Mouse (Mus musculus) heart, embryonic 15.5 days (tissue): ENCODE results near the gene Grk6. TPM values are rescaled to one million over a fixed set of nuclear protein-coding genes. Genes with fewer than 3 reads are reported as not detected.
A peak's percentile ranks its signal among the peaks of the same experiment; 100 is the strongest.

Experiments used
- ATAC-seq: fragments of 200-750 bp; cut with Nextera tagmentation; replicated peaks from 2 replicates; pipeline ENCODE4 v1.8.0; 2017; ENCODE audit warnings: low read depth, moderate TSS enrichment; ENCODE audit not compliant: insufficient number of reproducible peaks, insufficient read depth, low FRiP score
- H3K27ac ChIP-seq: fragments of 300-500 bp; sonication (generic); 2 replicates; pipeline ENCODE4 v1.5.1; 2015; ENCODE audit warnings: mild to moderate bottlenecking, inconsistent platforms
- H3K27me3 ChIP-seq: fragments of 300-500 bp; sonication (generic); 2 replicates; pipeline ENCODE4 v1.6.1; 2015; ENCODE audit warnings: inconsistent platforms
- H3K36me3 ChIP-seq: fragments of 300-500 bp; sonication (generic); 2 replicates; pipeline ENCODE4 v1.6.1; 2015; ENCODE audit warnings: mild to moderate bottlenecking, inconsistent platforms
- H3K4me1 ChIP-seq: fragments of 300-500 bp; sonication (generic); replicated peaks from 2 replicates; pipeline ENCODE4 v1.6.1; 2015; ENCODE audit warnings: inconsistent platforms
- H3K4me2 ChIP-seq: fragments of 300-500 bp; sonication (generic); 2 replicates; pipeline ENCODE4 v1.6.1; 2015; ENCODE audit warnings: inconsistent platforms, mild to moderate bottlenecking, moderate library complexity
- H3K4me3 ChIP-seq: fragments of 300-500 bp; sonication (generic); 2 replicates; pipeline ENCODE4 v1.5.1; 2015; ENCODE audit warnings: mild to moderate bottlenecking, inconsistent platforms
- H3K9ac ChIP-seq: fragments of 300-500 bp; sonication (generic); 2 replicates; pipeline ENCODE4 v1.6.1; 2015; ENCODE audit warnings: mild to moderate bottlenecking, inconsistent platforms
- H3K9me3 ChIP-seq: fragments of 300-500 bp; sonication (generic); replicated peaks from 2 replicates; pipeline ENCODE4 v1.6.1; 2016; ENCODE audit warnings: inconsistent platforms
- WGBS: fragments of 180-500 bp; shearing (Covaris S2); methylation state at CpG from one replicate; pipeline ENCODE4 v1.1.7; 2015; ENCODE audit warnings: mixed read lengths; 5-methylcytosine and 5-hydroxymethylcytosine counted together
- polyA plus RNA-seq: library from polyadenylated mRNA; unstranded; fragments of >200 nt; fragmentation: Nextera tagmentation; extraction: Ambion mirVana; gene quantifications from 2 replicates; pipeline ENCODE4 v1.2.1, GENCODE M21; 2015

Gene Grk6
- polyA plus RNA-seq = 15.5 and 24.7 TPM in 2 replicates

DNA sequence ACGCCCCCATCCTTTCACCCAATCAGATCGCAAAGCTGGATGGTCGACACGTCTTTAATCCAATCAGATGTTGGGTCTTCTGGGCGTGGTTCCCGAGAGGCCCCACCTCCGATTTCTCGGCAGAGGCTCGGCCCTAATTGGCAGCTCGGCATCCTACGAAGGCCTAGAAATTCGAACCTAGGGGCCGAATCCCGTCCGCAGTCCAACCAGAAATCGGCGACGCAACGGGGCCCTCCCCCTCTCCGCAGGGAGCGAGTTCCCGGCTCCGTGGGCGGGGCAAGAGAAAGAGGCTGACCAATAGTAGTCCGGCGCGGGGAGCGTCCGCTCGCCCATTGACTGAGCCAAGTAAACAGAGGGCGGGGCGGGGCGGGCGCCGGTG is at the start of gene Grk6:
Gene Grk6 (plus strand): TSS at position 136 of the 379 bp plus-strand sequence.
- Histone ChIP-seq H3K36me3 (no peaks in the 10 kb centered on the region), H3K4me3 (peak within 1 kb of the TSS; percentile 80)
- WGBS = under 1% methylated on average over 35 of the region's 35 CpGs

DNA sequence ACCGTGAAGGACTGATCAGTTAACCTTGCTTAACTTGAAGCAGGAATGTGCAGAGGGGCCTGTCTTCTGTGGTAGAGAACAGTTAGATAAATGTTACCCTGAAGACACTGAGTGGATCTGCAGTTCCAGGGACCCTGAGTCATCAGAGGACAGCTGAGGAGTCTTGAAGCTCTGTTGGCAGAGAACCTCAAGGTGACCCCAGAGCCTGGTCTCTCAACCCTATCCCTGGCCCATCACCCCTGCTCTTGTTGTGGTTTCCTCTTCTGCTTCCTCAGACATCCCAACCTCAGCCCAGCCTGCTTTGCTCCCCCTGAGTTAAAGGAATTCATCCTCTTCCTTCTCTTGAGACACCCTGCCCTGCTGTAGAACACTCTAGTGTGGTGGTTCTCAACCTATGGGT is 46.8 kb upstream of the Grk6 start, which contains the start of gene Slc34a1:
Gene Slc34a1 (plus strand): TSS at position 100 of the 400 bp plus-strand sequence.
- Histone ChIP-seq H3K4me3 (no peak within 1 kb of the TSS), H3K27me3 (peaks cover 49% of the 10 kb centered on the region), H3K36me3 (no peaks in the 10 kb centered on the region), H3K9me3 (no peaks in the 10 kb centered on the region), H3K4me1 (no peaks in the 10 kb centered on the region), H3K27ac (no peak within 1 kb of the TSS), H3K9ac (no peak within 1 kb of the TSS), H3K4me2 (no peak within 1 kb of the TSS)
- ATAC-seq = no peak
- WGBS = 66% methylated on average over 1 of the region's 1 CpGs

More for the DNA sequence above, at the start of gene Grk6:
- peak; percentile 97 for ATAC-seq
- Histone ChIP-seq H3K27ac (peak within 1 kb of the TSS; percentile 97), H3K4me1 (peaks cover 42% of the 10 kb centered on the region), H3K27me3 (no peaks in the 10 kb centered on the region), H3K9ac (peak within 1 kb of the TSS; percentile 96), H3K9me3 (no peaks in the 10 kb centered on the region), H3K4me2 (peak within 1 kb of the TSS; percentile 86)

DNA sequence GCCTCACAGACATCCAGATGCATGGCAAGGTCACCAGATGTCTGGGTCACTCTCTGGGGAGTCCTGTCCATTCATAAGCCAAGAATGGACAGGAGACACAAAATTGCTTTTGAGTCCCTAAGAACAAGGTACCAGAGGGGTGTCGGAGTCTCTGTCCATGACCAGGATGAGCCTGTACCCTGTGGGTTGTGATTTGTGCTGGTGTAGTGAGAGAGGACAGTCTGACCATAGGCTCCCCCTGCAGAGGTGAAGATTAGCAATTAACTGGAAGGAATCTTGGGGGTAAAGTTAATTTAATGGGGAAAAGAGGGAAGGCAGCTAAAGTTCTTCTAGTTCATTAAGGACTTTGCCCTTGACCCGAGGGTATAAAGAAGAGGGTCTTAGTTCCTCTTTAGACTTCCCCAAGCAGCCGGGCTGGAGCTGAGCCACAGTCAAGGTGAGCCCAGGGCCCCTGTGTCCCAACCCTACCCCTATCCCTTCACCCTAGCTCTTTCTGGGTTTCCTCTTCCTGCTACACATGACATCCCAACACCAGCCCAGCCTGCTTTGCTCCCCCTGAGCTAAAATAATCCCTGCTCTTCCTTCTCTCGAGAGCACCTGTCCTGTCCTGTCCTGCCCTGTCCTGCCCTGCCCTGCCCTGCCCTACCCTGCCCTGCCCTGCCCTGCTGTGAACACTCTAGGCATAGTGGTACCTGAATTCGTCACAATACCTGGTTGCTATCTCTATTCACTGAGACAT is 45.4 kb upstream of the Grk6 start:
- H3K36me3 ChIP-seq = no peaks in the 10 kb centered on the region
- no peak overlapping the region for H3K4me2 ChIP-seq
- no peaks in the 10 kb centered on the region for H3K4me1 ChIP-seq
- H3K27ac ChIP-seq = no peak overlapping the region
- H3K27me3 ChIP-seq = peaks cover 63% of the 10 kb centered on the region
- H3K9ac ChIP-seq = no peak overlapping the region
- no peak for ATAC-seq
- 55% methylated on average over 5 of the region's 5 CpGs for WGBS
- H3K9me3 ChIP-seq = no peaks in the 10 kb centered on the region
- H3K4me3 ChIP-seq = no peak overlapping the region

DNA sequence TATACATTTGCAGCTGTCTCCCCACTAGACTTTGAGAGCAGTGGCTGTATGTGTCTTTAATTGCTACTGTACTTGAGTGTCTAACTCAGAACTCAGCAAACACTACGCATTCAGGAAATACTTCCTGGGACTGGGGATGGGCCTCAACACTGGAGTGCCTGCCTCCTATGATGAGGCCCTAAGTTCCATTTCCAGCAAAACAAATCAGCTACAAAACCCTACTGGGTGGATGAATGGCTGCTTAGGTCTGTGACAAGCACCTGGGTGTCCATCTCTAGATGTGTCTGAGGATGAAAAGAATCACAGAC is 44.9 kb upstream of the Grk6 start:
- peaks cover 63% of the 10 kb centered on the region for H3K27me3 ChIP-seq
- no peak overlapping the region for H3K4me2 ChIP-seq
- H3K9ac ChIP-seq = no peak overlapping the region
- no peak for ATAC-seq
- no peaks in the 10 kb centered on the region for H3K4me1 ChIP-seq
- WGBS = 71% methylated on average over 1 of the region's 1 CpGs
- H3K4me3 ChIP-seq = no peak overlapping the region
- H3K27ac ChIP-seq = no peak overlapping the region
- H3K36me3 ChIP-seq = no peaks in the 10 kb centered on the region
- no peaks in the 10 kb centered on the region for H3K9me3 ChIP-seq

DNA sequence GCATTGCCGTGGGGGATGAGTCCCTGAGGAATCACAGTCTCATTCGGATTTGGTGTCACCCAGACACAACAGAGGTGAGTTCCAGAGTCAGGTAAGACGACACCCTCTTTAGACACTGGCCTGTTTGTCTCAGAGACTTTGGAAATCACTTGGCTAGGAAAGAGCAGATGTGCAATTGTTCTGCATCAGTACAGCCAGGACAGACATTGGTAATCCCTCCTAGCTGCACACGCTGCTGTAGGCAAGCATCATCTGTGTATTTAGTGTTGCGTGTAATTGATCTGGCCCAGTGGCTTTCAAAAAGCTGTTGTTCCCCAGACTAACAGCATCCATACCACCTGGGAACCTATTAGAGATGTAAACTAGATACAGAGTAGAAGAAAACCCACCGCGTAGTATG is 41.6 kb upstream of the Grk6 start:
- H3K4me2 ChIP-seq = no peak overlapping the region
- no peak for ATAC-seq
- H3K9ac ChIP-seq = no peak overlapping the region
- H3K4me1 ChIP-seq = peaks cover 7% of the 10 kb centered on the region; the same call in 1 of the 2 replicates
- H3K36me3 ChIP-seq = no peaks in the 10 kb centered on the region
- H3K27me3 ChIP-seq = peaks cover 89% of the 10 kb centered on the region
- no peak overlapping the region for H3K27ac ChIP-seq
- H3K9me3 ChIP-seq = no peaks in the 10 kb centered on the region
- H3K4me3 ChIP-seq = no peak overlapping the region
- 75% methylated on average over 7 of the region's 7 CpGs for WGBS

DNA sequence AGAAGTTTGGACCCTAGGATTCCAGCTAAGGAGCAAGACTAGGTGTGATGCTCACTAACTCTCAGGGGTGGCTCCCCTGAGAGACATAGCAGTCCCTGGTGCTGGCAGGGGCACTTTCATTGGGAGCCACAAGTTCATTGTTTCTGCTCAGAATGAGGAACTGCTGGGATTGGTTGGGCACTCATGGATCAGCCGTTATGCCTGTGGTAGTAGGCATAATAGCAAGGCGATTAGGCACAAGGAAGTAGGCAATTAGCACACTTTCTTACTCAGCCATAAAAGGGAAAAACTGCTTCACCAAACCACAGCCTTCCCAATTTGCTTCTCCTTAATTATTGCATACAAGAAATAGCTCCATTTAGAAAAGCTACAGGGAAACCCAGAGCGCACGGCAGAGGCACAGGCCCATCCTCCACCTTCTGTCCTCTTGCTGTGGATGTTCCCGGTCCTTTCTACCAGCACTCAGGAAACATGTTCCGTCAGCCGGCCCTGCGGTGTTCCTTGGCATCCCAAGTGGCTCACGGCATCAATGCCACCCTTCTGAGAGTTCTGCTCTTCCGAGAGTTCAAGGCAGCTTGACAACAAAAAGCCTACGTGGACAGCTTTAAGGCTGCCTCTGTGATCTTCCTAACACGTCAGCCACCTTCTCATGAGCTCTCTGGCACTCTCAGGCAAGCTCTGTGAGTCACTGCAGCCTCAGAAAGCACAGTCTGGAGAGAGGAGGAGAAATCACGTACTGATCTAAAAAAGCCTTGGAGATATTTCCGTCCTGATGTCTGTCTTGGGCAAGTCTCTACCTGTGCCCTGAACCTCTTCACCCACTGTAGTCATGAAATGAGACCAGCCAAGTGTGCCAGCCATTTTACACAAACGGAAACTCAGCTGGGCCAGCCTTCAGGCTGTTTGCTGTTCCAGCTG is 40.7 kb upstream of the Grk6 start:
- H3K9ac ChIP-seq = no peak overlapping the region
- no peaks in the 10 kb centered on the region for H3K36me3 ChIP-seq
- no peaks in the 10 kb centered on the region for H3K9me3 ChIP-seq
- peaks cover 7% of the 10 kb centered on the region; the same call in 1 of the 2 replicates for H3K4me1 ChIP-seq
- H3K27ac ChIP-seq = no peak overlapping the region
- 62% methylated on average over 15 of the region's 15 CpGs for WGBS
- no peak overlapping the region for H3K4me2 ChIP-seq
- no peak for ATAC-seq
- H3K27me3 ChIP-seq = peaks cover 90% of the 10 kb centered on the region
- H3K4me3 ChIP-seq = no peak overlapping the region

DNA sequence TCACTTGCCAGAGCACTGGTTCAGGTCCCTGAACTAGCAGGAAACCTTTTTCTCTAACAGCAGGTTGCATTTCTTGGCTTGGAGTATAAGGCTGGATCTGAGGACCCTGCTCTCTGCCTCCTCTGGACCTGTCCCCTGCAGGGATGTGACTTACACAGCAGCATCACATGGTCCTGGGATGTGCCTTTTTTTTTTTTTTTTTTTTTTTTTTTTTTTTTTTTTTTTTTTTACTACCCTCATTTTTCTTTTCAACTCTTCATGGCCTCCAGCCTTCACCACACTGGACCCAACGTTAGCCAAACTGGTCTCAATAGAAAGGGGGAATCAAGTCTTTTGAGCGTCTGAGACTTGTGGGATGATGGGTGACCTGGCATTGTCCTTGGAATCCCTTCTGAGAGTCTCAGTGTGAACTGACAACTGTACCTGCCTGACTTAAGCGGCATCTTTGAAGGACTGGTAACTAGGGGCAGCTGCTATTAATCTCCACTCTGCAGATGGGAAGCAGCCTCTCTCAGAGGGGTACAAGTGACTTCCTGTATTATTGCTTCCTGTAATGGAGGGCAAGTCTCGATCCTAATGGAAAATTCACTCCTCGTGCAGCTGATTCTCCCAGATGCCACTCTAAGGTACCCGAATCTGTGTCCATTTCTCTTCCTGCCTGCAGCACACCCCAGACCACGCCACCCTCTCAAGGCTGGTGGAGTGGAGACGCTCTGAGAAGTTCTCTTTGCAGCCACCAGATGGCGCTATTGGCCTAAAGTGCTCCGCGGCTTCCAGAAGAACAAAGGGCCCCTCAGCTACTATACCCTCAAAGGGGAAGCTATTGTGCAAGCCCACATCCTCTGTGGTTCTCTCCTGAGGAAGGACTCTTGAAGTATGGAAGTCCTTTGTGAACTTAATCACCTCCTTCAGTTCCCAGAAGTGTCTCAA is 39.8 kb upstream of the Grk6 start:
- 12% methylated on average over 11 of the region's 11 CpGs for WGBS
- H3K36me3 ChIP-seq = no peaks in the 10 kb centered on the region
- no peak overlapping the region for H3K27ac ChIP-seq
- peak; percentile 67 for ATAC-seq
- peaks cover 90% of the 10 kb centered on the region for H3K27me3 ChIP-seq
- H3K4me3 ChIP-seq = no peak overlapping the region
- no peak overlapping the region for H3K9ac ChIP-seq
- peaks cover 7% of the 10 kb centered on the region; the same call in 1 of the 2 replicates for H3K4me1 ChIP-seq
- H3K9me3 ChIP-seq = no peaks in the 10 kb centered on the region
- peak overlapping the region; percentile 32; the same call in 1 of the 2 replicates for H3K4me2 ChIP-seq

DNA sequence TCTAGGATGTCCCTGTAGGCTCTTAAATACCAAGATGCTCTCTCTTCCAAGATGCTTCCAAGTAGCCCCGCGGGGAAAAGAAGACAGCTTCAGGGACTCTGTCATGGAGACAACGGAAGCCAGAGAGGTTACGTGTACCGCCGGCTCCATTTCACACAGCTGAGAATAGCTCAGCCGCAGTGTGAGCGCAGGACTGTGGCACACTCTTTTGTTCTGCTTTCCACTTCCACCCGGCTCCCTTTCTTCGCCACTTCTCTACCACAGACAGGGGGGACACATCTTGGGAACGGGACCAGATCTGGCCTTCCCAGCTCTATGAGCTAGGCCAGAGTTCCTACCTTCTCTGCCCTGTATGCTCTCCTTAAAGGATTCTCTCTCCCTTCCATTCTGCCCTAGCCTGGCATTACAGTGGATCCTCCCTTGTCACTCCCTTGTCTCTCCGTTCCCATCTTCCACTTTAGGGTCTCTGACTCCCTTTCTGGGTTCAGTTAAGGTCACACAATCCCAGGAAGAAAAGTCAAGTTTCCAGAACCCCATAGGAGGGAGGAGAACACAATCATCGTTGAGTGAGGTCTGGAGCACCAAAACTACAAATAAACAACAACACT is 39.0 kb upstream of the Grk6 start:
- 56% methylated on average over 13 of the region's 13 CpGs for WGBS
- Histone ChIP-seq H3K9me3 (no peaks in the 10 kb centered on the region), H3K9ac (no peak overlapping the region), H3K27me3 (peaks cover 85% of the 10 kb centered on the region), H3K4me1 (peaks cover 7% of the 10 kb centered on the region; the same call in 1 of the 2 replicates), H3K27ac (no peak overlapping the region), H3K36me3 (no peaks in the 10 kb centered on the region), H3K4me2 (peak overlapping the region; percentile 32; the same call in 1 of the 2 replicates), H3K4me3 (no peak overlapping the region)
- no peak for ATAC-seq

DNA sequence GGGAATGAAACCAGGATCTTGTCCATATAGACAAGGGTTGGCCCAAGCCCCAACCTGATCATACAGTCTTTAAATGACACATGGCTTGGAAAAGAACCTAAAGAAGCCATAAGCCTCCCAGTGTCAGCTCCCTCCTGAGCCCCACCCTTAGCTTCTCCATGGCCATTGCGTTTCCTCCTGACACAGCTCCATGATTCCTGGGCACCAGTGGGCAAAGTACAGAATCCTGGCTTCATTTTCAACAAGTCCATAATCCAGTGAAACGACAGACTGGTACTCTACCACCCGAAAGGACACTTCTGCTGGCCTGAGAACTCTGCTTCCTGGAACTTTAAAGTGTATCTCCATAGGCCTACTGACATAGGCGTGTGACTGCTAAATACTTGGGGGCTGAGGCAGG is 37.5 kb upstream of the Grk6 start:
- Histone ChIP-seq H3K27me3 (peaks cover 81% of the 10 kb centered on the region), H3K36me3 (no peaks in the 10 kb centered on the region), H3K4me1 (peaks cover 7% of the 10 kb centered on the region; the same call in 1 of the 2 replicates), H3K9me3 (no peaks in the 10 kb centered on the region), H3K4me2 (no peak overlapping the region), H3K27ac (no peak overlapping the region), H3K9ac (no peak overlapping the region), H3K4me3 (no peak overlapping the region)
- ATAC-seq = no peak
- 71% methylated on average over 4 of the region's 4 CpGs for WGBS

DNA sequence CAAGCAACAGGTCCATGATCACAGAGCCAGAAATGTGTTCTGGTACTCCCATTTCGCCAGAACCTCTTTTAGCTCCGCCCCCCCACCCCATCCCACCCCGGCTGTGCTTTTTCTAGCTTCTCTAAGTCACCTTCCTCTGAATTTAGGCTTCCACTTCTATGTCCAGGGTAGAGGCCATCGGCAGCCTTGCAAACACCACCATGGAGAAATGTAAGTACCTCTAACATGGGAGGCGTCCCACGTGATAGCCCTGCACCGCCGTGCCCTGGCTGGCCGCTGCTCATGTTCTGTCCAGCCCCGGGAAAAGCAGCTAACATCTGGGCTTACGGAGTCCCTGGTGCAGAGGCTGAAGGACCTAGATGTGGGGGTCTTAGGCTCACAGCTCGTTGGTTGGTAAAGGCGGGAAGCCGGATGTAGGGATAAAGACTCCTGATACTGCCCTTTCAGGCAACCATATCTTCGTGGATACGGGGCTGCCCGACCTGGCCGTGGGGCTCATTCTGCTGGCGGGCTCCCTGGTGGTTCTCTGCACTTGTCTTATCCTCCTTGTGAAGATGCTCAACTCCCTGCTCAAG is 36.2 kb upstream of the Grk6 start:
- no peak for ATAC-seq
- H3K36me3 ChIP-seq = no peaks in the 10 kb centered on the region
- no peak overlapping the region for H3K9ac ChIP-seq
- H3K27me3 ChIP-seq = peaks cover 82% of the 10 kb centered on the region
- H3K9me3 ChIP-seq = no peaks in the 10 kb centered on the region
- H3K4me3 ChIP-seq = no peak overlapping the region
- H3K4me2 ChIP-seq = no peak overlapping the region
- peaks cover 7% of the 10 kb centered on the region; the same call in 1 of the 2 replicates for H3K4me1 ChIP-seq
- WGBS = 79% methylated on average over 19 of the region's 19 CpGs
- no peak overlapping the region for H3K27ac ChIP-seq
